Mouse (Mus musculus): Measurements from ENCODE around the gene Mfng.
A peak's percentile ranks its signal among the peaks of the same experiment; 100 is the strongest.

The Mfng gene

DNA sequence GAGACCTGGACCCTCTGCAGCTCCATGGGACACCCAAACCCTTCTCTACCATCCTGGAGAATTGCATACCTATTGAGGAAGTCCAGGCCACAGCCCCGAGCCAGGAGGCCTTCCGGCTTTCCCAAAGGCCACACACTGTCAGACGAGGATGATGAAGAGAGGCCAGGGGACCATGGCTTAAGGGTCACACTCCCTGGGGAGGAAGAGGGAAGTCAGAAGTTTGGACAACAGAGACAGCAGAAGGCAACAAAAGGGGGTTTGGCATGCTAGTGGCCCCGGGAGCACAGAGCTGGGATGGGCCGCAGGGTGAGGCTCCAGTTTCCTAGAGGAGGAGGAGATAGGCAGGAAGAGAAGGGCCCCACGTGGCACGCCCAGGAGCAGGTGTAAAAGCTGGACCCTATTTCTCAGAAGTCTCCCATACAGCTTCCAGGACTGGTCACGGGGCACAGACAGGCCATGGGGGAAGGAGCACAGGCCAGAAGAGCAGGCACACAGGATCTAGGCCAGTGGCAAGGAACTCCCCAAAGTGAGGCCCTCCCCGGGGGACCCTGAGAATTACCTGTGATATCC lies 14.1 kb upstream of the Mfng start:
- no peak for DNase-seq (ENCODE audit: low spot score)

GRCm38 (mm10) chr15:78786411-78786818 lies 13.1 kb upstream of the Mfng start:
- no peak for DNase-seq (ENCODE audit: low spot score)

GRCm38 (mm10) chr15:78785961-78786360 lies 12.7 kb upstream of the Mfng start:
- peak; percentile 45 for DNase-seq (ENCODE audit: low spot score)

DNA sequence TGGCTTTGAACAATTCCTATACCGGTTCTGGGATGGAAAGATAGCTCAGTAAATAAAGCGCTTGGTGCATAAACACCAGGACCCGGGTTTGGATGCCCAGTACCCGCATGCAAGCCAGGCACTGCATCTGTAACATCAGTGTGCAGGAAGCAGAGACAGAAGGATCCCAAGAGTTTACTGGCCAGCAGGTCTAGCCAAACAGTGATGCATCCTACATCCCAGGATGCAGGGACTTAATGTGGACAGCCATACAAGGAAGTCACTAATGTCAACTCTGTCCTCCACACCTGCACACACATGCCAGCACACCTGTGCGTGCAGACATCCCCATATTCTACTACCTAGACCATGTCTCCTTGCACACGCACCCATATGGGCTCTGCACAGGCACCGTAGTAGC lies 12.0 kb upstream of the Mfng start:
- DNase-seq (ENCODE audit: low spot score): no peak

DNA sequence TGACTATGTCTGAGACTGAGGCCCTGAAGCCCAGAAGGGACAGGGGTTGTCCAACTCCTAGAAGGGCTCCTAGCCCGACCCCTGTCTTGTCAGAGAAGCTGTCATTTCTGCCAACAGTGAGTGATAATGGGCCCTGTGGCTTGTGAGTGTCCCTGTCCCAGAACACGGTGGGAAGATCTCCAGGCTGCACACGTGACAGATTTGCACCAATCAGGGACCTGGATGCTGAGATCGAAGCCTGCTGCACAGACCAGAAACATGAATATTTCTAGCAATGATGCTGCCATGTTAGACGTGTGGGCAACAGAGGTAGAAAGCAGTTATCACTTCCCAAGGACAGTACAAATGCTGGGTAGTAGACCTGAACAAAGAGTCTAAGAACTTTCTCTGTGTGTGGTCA lies 11.2 kb upstream of the Mfng start:
- no peak for DNase-seq (ENCODE audit: low spot score)

DNA sequence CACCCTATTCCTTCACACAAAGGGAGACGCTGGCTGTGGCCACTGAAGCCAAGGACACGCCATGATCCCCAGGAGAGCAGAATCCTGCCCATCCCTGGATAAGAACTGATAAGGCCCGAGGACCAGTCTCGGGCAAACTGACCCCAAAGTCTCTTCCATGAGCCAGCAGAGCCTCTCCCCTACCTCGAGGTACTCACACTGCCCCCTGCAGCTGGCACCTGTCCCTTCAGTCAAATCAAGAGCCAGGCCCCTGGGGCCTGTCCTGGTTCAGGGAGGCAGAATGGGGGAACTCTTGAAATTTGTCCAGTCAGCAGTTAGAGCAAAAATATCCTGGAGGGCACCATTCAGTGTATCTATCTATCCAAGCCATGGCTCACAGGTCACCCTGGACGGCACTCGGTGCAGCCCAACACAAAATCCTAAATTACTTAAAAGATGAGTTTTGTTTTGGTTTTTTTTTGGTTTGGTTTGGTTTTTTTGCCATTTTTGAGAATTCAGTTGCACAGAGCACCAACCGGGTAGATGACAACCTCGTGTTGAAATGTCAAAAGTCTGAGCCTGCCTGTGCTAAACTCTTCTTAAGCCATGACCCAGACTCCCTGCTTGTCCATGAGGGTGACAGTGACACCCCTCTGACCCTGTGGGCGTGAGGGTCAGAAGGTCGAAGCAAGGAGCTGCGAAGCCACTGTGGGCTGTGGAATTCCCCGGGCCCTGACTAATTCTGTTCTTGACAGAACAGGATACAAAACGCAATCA lies 9.3 kb upstream of the Mfng start:
- DNase-seq (ENCODE audit: low spot score): no peak

DNA sequence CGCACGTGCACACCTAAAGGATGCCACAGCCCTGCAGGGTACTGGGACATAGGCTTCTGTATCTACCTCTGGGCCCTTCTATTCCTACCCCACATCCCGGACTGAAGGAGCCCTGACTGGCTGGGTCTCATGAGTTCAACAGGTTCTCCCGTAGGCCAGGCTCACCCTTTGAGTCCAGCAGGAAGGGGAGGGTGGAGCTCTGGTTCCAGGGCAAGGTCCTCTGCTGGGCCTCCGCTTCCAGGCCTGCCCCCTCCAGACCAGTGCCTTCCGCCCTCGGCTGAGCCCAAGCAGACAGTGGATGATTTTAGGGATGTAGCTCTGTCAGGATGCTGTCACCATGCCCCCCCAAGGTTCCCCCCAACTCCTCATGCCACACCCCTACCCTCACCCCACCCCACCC lies 7.6 kb upstream of the Mfng start:
- no peak for DNase-seq (ENCODE audit: low spot score)

- DNase-seq (ENCODE audit: low spot score): no peak
These were observed 7.1 kb upstream of the Mfng start for GRCm38 (mm10) chr15:78780359-78780758.

GRCm38 (mm10) chr15:78779690-78780089 lies 6.4 kb upstream of the Mfng start:
- DNase-seq (ENCODE audit: low spot score): no peak

DNA sequence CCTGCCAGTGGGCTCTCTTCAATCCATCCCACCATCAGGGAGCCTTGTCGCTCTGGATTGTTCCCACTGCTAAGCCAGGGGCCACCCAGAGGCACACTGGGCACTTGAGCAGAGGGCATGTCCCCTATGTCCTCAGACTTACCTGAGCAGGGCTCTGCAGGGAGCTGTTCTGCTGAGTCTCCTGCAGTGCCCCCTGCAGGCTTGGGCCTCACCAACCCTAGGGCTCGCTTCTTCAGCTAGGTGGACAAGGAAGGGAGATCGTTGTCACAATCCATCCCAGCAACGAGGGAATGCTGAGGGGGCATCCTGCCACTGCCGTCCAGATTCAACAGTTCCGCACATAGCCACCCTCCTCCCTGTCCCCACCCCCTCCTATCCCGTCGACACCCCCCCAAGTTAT lies 6.0 kb upstream of the Mfng start:
- no peak for DNase-seq (ENCODE audit: low spot score)

GRCm38 (mm10) chr15:78778077-78778870 lies 5.0 kb upstream of the Mfng start:
- peak; percentile 81 for DNase-seq (ENCODE audit: low spot score)

DNA sequence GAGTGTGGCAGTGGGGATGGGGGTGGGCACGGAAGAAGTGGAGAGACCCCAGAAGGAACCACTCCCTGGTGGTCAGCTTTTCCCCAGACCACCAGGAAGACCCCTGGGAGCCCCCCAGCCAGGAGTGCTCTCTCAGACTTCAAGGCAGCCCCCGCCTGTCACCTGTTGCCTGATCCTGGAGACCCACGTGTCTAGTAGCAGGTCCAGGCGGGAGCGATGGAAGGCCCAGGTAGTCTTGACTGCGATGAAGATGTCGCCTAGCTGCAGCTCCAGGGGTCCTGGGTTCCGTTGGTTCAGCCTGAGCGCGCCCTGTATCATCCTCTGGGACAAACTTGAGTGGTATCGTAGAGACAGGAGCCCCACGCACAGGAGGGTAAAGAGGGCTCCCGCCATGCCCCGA lies 419 bp downstream of the Mfng start:
- no peak for DNase-seq (ENCODE audit: low spot score)

GRCm38 (mm10) chr15:78772368-78772763 lies 909 bp downstream of the Mfng start:
- no peak for DNase-seq (ENCODE audit: low spot score)

- no peak for DNase-seq (ENCODE audit: low spot score)
These were observed 1.5 kb downstream of the Mfng start for GRCm38 (mm10) chr15:78771531-78772367.

- no peak for DNase-seq (ENCODE audit: low spot score)
These were observed 2.3 kb downstream of the Mfng start for GRCm38 (mm10) chr15:78770983-78771355.

DNA sequence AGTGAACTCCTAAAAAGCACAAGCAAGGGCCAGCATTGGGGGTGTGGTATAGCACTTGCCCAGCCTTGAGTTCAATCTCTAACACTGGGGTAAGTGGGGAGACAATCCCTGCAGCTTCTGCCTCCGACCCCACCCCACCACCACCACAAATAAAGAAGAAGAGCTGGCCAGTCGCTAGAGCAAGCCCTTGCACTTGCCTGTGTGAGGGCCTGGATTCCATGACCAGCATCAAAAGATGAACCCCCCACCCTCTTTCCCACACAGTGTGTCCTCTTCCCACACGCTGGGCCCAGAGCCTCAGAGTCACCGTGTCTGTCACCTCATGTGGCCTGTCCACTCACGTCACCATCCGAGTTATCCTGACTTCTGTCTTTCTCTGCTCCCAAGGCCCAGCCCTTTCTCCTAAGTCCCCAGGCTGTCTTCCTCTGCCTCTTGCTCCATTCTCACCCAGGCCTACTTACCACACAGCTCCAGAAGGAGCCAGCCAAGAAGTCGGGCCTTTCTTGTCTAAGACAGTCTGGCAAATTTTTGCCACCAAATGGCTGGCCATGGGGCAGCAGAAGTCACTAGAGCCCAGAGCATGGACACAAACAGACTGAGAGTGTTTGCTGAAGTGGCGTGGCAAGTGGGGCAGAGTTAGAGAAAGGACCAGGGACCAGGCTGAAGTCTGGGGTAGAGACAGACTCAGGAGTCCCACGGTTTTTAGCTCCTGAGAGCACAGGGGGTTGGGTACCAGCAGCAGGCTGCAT lies 2.9 kb downstream of the Mfng start:
- DNase-seq (ENCODE audit: low spot score): no peak

- DNase-seq (ENCODE audit: low spot score): no peak
These were observed 4.2 kb downstream of the Mfng start for GRCm38 (mm10) chr15:78769064-78769463.

DNA sequence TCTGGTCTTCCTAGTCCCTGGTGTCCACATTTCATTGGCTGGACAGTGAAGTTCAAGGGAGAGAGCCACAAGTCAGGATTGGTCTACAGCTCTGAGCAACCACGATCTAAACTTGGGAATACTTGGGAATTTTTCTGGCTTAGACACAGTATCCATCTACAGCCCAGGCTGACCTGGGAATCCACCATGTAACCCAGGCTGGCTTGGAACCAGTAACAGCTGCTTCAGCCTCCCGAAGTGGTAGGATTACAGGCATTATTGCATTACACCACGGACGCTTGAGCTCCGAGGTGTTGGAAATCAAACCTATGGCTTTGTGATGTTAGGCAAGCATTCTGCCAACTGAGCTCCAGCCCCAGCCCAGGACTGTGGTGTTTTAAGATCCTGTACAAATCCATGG lies 9.6 kb downstream of the Mfng start:
- no peak for DNase-seq (ENCODE audit: low spot score)

GRCm38 (mm10) chr15:78763210-78763609 lies 10.1 kb downstream of the Mfng start:
- DNase-seq (ENCODE audit: low spot score): no peak

- DNase-seq (ENCODE audit: low spot score): no peak
These were observed 12.2 kb downstream of the Mfng start for GRCm38 (mm10) chr15:78761112-78761511.

- DNase-seq (ENCODE audit: low spot score): no peak
These were observed 15.1 kb downstream of the Mfng start for GRCm38 (mm10) chr15:78758132-78758531.
